Mouse (Mus musculus): Measurements from ENCODE around the gene Pnldc1. TPM values are rescaled to one million over a fixed set of nuclear protein-coding genes. Genes with fewer than 3 reads are reported as not detected.

The Pnldc1 gene
- 0.10 and 0.66 TPM in 2 replicates for polyA plus RNA-seq (2012; ENCODE audit: low replicate concordance)

DNA sequence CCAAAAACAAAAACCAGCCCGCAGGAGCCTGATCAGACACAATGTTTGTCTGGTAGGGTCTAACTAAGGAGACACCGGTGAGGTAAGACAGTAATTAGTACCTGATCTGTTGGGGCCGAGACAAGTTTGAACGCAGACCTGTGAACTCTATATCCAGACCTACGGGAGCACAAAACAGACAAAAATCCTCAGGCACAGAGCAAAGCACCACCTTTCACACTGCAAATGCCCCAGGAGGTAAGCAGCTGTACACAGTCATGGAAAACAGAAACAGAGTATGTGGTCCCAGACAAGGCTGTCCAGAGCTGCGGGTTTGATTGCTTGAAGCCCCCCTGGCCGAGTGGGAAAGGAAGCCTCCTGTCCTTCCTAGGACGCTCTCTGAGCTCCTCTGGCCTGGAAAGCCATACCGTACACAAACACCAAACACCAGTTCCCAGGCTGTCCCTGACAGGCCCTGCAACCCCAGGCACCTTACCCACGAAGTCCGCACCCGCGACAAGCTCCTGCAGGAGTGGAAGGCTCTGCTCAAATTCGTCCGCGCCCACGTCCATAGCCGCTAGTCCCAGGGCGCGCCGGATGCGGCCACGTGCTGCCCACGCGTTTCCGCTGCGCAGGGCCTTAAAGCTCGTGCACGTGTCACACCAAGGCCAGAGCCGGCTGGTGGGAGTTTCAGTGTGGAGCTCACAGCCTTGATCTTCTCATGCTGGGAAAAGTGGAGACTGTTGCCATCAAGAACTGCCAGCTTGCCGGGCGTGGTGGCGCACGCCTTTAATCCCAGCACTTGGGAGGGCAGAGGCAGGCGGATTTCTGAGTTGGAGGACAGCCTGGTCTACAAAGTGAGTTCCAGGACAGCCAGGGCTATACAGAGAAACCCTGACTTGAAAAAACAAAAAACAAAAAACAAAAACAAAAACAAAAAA is at the start of gene Pnldc1:
Gene Pnldc1, minus strand, starts transcription at position 870 of the 920 bp plus-strand sequence.

DNA sequence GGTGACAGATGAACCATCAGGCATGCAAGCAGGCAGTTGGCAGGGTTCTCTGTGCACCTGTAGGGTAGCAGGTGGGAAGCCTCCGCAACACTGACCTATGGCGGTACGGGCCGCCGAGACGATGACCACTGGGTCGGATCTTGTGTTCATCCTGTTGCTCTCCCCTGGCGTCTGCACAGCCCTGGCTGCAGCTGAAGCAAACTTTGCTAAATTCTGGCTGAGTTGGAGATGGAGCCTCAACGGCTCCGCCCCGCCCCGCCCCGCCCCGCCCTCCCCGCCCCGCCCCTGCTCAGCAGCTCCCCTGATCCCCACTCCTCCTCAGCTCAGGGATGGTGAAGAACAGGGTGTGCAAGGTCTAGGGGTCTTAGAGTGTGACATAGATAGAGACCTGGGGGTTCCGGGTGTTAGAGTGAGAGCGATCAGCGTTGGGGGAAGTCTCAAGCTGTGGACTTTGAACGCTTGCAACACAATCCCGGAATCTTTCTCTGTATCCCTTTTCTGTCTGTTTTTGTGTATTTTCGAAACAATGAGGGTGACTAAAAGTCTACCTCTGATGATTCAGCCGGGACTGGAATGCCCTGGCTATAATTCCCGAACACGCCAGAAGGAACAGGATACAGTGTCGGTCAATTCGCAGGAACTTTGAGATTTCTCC is 30.2 kb upstream of the Pnldc1 start, which contains the start of gene Acat3:
Gene Acat3, minus strand, starts transcription at position 450 of the 655 bp plus-strand sequence.

DNA sequence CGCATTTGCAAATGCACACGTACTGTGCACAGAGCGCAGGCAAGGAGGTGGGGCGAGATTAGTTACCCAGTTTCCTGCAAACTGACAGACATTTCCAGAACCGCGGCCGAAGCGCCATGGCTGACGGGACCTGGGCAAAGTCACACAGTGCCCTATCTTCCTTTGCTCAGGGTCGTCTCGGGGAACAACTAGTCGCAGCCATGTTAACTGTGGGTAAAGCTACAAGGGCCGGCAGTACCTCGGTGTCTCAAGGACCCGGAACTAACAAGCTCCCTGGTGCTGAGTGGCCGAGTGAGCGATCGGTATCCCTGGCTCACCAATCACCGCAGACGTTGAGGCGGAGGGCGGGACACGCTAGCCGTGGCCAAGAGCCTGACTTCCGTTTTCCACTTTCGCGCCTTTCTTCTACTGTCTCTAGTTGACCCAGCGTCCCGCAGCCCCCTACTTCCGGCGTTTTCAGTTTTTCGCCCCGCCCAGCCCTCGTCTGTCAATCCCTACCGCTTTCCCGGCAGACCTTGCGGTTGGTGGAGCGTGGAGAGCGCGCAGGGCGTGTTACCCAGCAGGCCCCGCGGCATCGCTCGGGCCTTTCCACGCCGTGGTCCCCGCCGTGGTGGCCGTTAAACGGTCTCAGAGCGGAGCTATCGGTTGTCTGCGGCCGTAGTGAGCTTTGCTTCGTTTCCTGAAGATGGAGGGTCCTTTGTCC is 6.0 kb upstream of the Pnldc1 start, which contains the start of gene Mrpl18:
Gene Mrpl18, minus strand, starts transcription at position 465 of the 703 bp plus-strand sequence.

DNA sequence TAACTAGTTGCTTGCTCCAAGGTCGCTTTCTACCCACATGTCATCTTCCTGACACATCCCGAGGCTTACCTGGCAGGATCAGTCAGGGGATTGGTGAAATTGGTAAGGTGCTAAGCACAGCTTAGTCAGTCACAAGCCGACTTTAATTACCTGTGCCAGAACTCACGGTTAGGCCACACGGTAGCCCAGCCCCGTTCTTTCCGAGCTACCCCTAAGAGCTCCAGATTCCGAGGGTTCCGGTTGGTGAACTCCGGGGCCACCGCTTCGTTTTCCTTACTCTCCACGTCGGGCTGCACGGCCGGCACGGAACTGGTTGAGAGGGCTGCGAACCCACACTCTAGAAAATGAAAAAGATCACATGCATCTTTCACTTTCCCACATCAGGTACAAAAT is 5.5 kb upstream of the Pnldc1 start, which contains the start of gene Tcp1:
Gene Tcp1, plus strand, starts transcription at position 214 of the 393 bp plus-strand sequence.

DNA sequence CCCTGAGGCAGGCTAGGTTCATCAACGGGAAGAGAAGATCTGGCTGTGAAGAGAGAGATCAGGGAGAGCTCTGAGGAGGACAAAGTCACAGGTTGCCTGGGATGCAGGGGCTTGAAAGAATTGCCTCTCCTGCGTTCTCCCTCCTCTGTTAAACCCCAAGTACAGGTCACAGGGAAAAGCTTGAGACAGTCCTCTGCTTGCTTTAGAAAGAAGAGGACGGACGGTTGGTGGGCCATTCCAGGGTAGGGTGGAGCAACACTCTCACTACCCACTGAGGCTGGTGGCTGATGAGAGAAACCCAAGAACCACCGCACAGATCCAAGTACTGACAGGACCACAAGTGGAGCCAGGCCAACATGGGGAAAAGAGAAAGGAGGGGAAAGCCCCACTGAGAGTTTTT is 34.3 kb downstream of the Pnldc1 start, which contains the start of gene Mrgprh:
Gene Mrgprh, plus strand, starts transcription at position 301 of the 400 bp plus-strand sequence.

DNA sequence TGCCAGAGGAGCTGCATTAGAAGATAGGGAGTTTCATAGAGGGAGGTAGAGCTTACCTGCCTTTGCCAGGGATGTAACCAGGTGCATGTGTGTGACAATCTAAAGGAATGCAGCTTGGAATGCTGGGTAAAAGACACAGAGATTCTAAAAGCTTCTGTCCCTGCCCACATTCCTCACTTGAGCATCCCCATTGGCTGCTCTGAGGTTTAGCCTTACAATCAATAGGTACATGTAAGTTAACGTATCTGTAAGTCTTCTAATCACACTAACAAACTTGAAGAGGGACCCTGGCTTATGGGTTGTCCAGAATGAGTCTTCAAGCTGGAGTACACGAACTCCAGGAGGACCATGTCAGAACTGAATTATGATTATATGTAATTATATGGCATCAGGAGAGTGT is 42.0 kb downstream of the Pnldc1 start, which contains the start of gene Mas1:
Gene Mas1, minus strand, starts transcription at position 101 of the 400 bp plus-strand sequence.

Other genes starting within 250 kb of the Pnldc1 start
- gene Slc22a1, start 234.4 kb downstream of the Pnldc1 start, polyA plus RNA-seq (2012; ENCODE audit: low replicate concordance): not detected in 2 replicates
- 3.9 and 5.3 TPM in 2 replicates for gene Igf2r, start 140.6 kb downstream of the Pnldc1 start, polyA plus RNA-seq (2012; ENCODE audit: low replicate concordance)
- not detected in 2 replicates for gene Mas1, start 42.1 kb downstream of the Pnldc1 start, polyA plus RNA-seq (2012; ENCODE audit: low replicate concordance)
- not detected in 2 replicates for gene Mrgprh, start 34.2 kb downstream of the Pnldc1 start, polyA plus RNA-seq (2012; ENCODE audit: low replicate concordance)
- 5.1 and 21.8 TPM in 2 replicates for gene Tcp1, start 5.5 kb upstream of the Pnldc1 start, polyA plus RNA-seq (2012; ENCODE audit: low replicate concordance)
- 5.3 and 39.4 TPM in 2 replicates for gene Mrpl18, start 6.1 kb upstream of the Pnldc1 start, polyA plus RNA-seq (2012; ENCODE audit: low replicate concordance)
- gene Acat3, start 30.4 kb upstream of the Pnldc1 start, polyA plus RNA-seq (2012; ENCODE audit: low replicate concordance): not detected in 2 replicates
- gene Acat2, start 50.5 kb upstream of the Pnldc1 start, polyA plus RNA-seq (2012; ENCODE audit: low replicate concordance): 2.2 and 2.5 TPM in 2 replicates
- gene Wtap, start 83.9 kb upstream of the Pnldc1 start, polyA plus RNA-seq (2012; ENCODE audit: low replicate concordance): 30.2 and 43.0 TPM in 2 replicates
- 136 and 308 TPM in 2 replicates for gene Sod2, start 96.6 kb upstream of the Pnldc1 start, polyA plus RNA-seq (2012; ENCODE audit: low replicate concordance)
- gene Gpr31b, start 142.1 kb upstream of the Pnldc1 start, polyA plus RNA-seq (2012; ENCODE audit: low replicate concordance): 0.20 TPM in 1 of 2 replicates, not detected in the other
- gene Tcp10b, start 150.9 kb upstream of the Pnldc1 start, polyA plus RNA-seq (2012; ENCODE audit: low replicate concordance): not detected in 2 replicates
- gene Unc93a, start 221.6 kb upstream of the Pnldc1 start, polyA plus RNA-seq (2012; ENCODE audit: low replicate concordance): 0.07 TPM in 1 of 2 replicates, not detected in the other

Measured in hematopoietic multipotent progenitor cell, adult 10-12 weeks (in vitro differentiated cells).